Mouse (Mus musculus): Measurements from ENCODE around the gene Arid5b.

The Arid5b gene

DNA sequence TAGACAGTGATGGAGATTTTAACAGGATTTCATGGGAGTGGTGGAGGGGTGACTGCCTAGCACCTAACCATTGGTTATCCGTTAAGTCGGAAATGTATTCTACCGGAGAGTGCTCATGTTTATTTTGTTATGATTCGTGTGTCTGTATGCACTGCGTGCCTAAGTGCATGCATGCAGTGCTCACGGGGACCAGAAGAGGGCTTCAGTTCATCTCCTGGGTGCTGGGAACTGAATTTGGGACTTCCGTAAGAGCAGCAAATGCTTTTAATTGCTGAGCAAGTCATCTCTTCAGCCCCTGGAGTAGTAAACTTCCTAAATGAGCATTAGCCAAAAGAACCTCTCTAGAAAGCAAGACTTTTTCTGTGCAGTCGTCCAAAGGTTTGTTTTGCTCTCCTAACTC is 226.2 kb downstream of the Arid5b start:
- DNase-seq (ENCODE audit: low read depth, low spot score) = no peak

DNA sequence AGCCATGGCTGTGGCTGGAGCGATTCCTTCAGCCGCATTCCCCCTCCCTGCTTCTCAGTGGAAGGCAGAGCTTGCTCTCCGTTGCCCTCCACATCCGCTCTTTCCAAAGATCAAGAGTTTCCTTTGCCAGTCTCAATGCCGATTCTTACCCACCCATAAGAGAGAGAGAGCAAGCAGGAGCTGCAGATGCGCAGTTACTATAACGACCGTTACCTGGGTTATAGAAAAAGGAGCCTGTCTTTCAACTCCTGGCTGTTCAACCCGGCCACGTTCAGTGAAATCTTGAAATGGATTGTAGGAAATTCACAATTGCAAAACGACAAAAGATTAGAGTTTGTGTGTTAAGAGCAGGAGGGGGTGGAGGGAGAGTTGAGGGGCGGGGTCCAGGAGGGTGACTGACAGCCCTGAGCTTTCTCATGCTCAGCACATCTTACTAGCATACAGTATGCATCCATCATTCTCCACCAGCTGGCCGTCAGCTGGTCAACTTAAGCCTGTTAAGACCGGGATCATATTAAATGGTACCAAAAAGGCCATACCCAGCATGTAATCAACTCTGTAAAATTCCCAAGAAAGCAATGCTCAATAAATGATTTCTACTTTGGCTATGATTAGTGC is 227.1 kb downstream of the Arid5b start:
- no peak for DNase-seq (ENCODE audit: low read depth, low spot score)

DNA sequence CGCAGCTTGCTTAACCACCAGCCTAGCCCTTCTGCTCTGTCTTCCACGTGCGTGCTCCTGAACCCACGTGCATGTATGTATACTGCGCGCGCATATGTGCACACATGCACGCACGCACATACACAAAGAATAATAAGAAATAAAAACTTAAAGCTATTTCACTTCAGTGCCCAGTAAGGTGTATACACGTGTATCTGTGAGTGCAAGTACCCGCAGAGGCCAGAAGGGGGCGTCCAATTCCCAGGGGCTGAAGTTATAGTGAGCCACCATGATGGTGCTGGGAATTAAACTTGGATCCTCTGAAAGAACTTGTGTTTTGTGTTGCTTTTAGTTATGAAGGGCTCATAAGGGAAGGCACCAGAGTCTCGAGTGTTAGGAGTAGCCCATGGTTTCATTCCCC is 227.7 kb downstream of the Arid5b start:
- DNase-seq (ENCODE audit: low read depth, low spot score) = no peak

DNA sequence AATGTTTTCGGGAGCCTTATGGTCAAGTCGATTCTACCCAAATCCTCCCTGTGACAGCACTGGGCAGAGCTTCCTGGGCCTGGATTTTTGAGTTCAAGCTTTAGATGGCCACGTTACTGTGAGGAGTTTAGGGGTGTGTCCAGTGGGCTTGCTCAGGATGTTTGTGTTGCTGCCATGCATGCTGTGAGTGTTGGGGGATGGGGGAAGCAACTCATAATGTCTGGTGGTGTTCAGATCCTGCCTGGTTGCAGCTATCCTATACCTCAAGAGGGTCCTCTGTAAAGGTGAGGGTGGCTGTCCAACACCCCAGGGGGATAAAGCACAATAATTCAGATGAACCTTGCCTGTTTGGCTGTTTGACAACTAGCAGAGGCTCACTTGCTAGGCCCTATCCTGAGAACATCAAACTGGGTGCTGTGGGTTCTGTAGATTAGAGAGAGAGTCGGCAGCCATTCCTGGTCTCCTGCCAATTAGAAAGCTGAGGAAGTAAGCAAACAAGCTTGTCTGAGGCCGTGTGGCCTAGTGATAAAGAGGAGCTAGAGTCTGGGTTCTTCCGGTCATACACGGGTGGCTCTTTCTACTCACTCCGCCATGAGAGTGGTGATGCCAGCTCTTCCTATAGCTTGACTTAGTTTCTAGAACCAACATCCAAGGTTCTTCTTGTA is 229.8 kb downstream of the Arid5b start:
- DNase-seq (ENCODE audit: low read depth, low spot score) = peak; percentile 3

DNA sequence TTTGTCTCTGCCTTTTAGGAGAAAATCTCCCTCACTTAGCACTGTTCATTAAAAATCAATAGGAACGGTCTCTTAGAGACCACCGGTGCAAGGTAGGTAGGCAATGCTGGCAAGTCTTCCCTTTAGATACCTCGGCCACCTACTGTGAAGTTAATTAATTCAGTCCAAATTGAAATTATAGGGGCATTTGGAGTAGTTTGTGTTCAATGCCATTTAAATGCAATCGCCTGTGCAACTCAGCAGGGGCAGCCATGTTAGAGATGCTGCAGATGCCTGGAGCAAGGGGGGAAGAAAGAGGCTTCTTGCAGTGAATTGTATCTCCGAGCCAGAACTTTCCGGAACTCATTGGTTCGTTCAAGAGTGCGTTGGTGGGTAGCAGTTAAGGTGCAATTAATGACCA is 233.7 kb downstream of the Arid5b start:
- no peak for DNase-seq (ENCODE audit: low read depth, low spot score)

DNA sequence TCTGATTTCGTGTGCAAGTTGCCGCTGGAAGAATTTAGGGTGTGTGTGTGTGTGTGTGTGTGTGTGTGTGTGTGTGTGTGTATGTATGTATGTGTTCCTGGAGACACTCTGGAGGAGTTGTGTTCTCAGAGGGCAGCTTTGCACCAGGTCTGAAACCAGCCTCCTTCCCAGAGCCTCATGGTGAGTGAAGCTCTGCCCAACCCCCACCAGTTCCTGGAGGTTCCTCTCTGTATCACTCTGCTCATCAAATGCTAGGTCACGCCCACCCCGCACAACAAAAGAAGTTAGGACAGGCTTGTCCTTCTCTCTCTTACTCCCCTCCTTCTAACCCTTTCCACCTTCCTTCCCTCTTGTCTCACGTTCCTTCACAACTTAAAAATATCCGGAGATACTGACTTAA is 234.6 kb downstream of the Arid5b start:
- no peak for DNase-seq (ENCODE audit: low read depth, low spot score)

Measured in skeletal muscle tissue, adult 2 months (tissue).